Mouse (Mus musculus): ENCODE results near the gene Iqcj. TPM values are rescaled to one million over a fixed set of nuclear protein-coding genes. Genes with fewer than 3 reads are reported as not detected.

Iqcj gene
- total RNA-seq, 4 experiments from 2014 or later = not detected

- DNase-seq = no peak
These were observed 67.7 kb downstream of the Iqcj start for GRCm38 (mm10) chr3:67959672-67960071.

GRCm38 (mm10) chr3:67960133-67960532 is 68.1 kb downstream of the Iqcj start:
- no peak for DNase-seq

DNA sequence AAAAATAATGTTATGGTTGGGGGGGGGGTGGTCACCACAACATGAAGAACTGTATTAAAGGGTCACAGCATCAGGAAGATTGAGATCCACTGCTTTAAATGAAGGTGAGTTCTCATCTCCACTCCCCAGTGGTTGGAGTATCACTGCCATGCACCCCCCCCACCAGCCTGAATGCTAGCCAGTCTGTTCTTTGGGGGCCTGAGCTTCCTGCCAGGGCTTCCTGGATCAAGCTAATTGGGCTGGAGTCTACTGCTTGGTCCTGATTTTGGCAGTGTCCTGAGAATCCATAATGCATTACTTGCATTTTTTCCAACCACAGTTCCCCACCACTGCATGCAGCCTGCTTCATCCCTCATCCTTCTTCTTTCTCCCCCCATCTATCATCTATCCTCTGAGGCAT is 68.7 kb downstream of the Iqcj start:
- no peak for DNase-seq

- DNase-seq = no peak
These were observed 70.1 kb downstream of the Iqcj start for GRCm38 (mm10) chr3:67961934-67962639.

- DNase-seq = no peak
These were observed 82.4 kb downstream of the Iqcj start for GRCm38 (mm10) chr3:67974340-67974998.

DNA sequence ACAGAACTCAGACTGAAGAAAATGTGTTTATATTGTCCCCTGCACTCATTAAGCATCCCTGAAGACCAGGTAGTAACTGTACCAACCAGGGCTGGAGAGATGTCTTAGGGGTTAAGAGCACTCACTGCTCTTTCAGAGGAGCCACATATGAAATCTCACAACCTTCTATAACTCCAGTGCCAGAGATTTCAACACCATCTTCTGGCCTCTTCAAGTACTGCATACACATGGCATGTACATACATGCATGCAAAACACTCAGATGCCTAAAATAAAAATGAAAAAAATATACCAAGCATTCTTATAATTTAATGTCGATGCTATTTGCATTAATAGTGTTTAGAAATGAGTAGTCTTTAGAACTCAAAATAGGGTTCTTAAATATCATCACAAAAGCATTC is 88.0 kb downstream of the Iqcj start:
- DNase-seq = no peak

DNA sequence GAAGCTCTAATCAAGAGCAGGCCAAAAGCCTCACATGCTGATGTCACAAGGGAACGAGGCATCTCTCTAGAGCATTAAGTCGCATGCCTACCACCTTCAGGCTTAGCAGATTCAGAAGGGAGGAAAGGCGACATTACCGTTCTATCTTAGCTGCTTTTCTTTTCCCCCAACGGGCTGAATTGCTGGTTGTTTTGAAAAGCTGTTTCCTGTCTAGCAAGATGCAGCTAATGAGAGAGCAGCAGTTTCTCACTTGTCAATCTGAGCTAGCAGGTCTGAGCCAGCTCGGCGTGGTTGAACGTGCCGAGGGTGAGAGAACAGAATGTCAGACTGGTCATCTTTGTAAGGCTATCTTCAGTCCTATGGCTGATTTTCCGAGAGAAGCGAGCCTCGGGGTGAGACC is 91.3 kb downstream of the Iqcj start:
- DNase-seq = no peak

GRCm38 (mm10) chr3:68002415-68002814 is 110.4 kb downstream of the Iqcj start:
- no peak for DNase-seq

DNA sequence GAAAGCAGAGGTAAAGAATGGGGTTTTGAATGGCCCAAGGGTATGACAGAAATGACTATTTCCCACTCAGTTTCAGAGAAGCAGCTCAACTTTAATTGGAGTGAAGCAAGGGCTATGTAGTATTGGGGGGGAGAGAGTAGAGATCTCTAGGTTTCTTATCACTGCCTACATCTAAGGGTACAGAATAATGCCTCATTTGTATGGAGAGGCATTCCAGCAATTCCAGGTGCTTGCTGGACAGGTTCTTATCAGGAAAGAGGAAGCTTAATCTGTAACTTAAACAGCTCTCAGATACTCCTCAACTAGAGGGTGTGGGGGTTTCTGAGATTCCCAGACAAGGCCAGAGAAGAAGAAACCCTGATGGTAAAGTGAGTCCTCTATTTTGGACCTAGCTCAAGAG is 120.3 kb downstream of the Iqcj start:
- no peak for DNase-seq

- no peak for DNase-seq
These were observed 123.8 kb downstream of the Iqcj start for GRCm38 (mm10) chr3:68015786-68016185.

DNA sequence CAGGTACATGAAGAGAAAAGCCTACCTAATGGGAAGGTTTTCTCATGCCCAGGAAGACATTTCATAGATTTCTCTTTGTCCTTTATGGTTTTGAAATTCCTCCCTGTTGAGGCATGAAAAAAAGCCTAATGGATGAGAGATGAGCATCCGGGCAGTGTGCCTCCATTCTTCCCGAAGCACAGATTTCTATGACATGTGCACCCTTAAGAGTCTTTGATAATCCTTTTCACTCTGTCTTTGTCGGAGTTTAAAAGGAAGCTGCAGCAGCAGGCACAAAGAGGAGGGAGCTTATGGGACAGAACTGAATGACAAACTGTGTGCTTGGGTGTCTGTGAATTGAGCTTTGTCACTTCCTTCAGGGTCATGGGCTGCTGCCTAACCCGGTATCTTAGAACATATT is 127.4 kb downstream of the Iqcj start:
- DNase-seq = no peak

DNA sequence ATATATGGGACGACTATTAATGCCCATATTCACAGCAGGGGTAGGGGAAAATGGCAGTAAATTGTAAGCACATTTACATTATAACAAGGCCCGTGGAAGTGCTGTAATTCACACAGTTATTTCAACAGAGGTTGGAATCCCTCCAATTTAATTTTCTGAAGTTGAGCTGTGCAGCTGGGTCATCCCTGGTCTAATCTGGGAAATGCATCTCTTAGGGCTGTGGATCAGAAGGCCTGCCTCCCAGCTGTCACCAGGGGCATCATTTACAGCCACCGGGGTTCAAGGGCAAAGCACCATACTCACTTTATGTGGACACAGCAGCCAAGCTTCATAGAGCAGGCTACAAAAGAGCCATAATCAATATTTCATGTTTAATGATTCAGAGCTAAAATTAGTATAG is 144.1 kb downstream of the Iqcj start:
- DNase-seq = no peak

GRCm38 (mm10) chr3:68042951-68043350 is 150.9 kb downstream of the Iqcj start:
- no peak for DNase-seq

- no peak for DNase-seq
These were observed 153.7 kb downstream of the Iqcj start for GRCm38 (mm10) chr3:68045475-68046416.

- DNase-seq = no peak
These were observed 161.5 kb downstream of the Iqcj start for GRCm38 (mm10) chr3:68053538-68053937.

DNA sequence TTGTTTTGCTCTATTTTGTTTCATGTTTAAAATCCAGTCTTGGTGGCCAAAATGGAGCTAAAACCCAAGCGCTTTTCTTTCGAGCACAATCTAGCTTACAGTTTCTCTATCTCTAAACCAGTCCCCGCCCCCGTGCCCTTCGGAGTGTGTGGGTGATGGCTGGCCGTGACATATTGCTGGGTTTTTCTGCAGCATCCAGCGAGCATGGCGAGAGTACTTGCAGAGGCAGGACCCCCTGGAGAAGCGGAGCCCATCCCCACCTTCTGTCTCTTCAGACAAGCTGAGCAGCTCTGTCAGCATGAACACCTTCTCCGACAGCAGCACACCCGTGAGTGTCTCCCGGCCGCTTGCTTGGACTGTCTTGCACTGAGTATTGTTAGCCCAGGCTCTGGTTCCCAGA is 163.1 kb downstream of the Iqcj start:
- no peak for DNase-seq

- peak; percentile 22 for DNase-seq
These were observed 164.6 kb downstream of the Iqcj start for GRCm38 (mm10) chr3:68056373-68057275.

DNA sequence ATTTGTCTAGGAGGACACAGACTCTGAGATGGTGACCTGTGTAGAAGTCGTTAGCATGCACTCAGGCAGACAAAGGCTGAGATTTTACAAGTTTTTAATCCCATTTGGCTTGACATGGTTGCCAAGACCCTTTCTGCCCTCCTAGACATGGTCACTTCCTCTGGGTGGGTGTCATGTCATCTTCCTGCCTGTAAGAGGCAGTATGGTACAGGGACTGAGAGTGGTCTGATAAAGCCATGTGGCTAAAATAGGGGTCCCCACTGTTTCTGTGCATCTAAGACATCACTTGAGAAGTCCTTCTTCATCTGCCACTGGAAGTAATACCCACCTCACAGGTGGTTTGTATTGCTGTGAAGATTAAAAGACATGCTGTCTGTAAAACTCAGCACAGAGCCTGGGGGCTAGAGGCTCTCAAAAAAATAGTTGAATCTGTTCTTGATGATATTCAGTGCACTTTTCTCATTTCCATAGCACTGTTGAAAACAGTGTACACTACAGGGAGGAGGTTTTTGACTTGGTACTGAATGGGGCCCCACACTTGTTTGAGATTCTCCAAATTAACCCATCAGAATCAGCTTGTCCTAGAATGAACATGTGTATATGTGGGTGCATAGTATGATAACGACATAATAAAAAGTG is 167.3 kb downstream of the Iqcj start:
- no peak for DNase-seq

- DNase-seq = no peak
These were observed 172.7 kb downstream of the Iqcj start, which contains the start of gene Schip1 for GRCm38 (mm10) chr3:68064731-68065130. Schip1 (plus strand) TSS chr3:68064802.

GRCm38 (mm10) chr3:68071395-68072386 is 179.7 kb downstream of the Iqcj start:
- no peak for DNase-seq
